Mouse (Mus musculus) neural tube, embryonic 14.5 days (tissue): ENCODE measurements around the gene Pou5f1. TPM values are rescaled to one million over a fixed set of nuclear protein-coding genes. Genes with fewer than 3 reads are reported as not detected.
A peak's percentile ranks its signal among the peaks of the same experiment; 100 is the strongest.
"Not testable (repeated sequence)": the region's sequence is repeated elsewhere in the genome, so short reads cannot be mapped to it uniquely, and the experiment has no call there.

Experiments used
- ATAC-seq: fragments of 200-750 bp; cut with Nextera tagmentation; 2 replicates; pipeline ENCODE4 v1.8.0; 2017; ENCODE audit warnings: low read depth, mild to moderate bottlenecking, moderate TSS enrichment, moderate library complexity
- H3K27ac ChIP-seq: fragments of 300-500 bp; sonication (generic); 2 replicates; pipeline ENCODE4 v1.5.1; 2014; ENCODE audit warnings: low read depth, mild to moderate bottlenecking, control low read depth, low read length, moderate library complexity, mixed read lengths
- H3K27me3 ChIP-seq: fragments of 300-500 bp; sonication (generic); 2 replicates; pipeline ENCODE4 v1.6.1; 2014; ENCODE audit warnings: low read length; ENCODE audit not compliant: control insufficient read depth, insufficient read depth
- H3K36me3 ChIP-seq: fragments of 300-500 bp; sonication (generic); 2 replicates; pipeline ENCODE4 v1.6.1; 2014; ENCODE audit warnings: low read length, mixed read lengths; ENCODE audit not compliant: control insufficient read depth, insufficient read depth
- H3K4me1 ChIP-seq: fragments of 300-500 bp; sonication (generic); 2 replicates; pipeline ENCODE4 v1.6.1; 2014; ENCODE audit warnings: low read length; ENCODE audit not compliant: control insufficient read depth, insufficient read depth
- H3K4me2 ChIP-seq: fragments of 300-500 bp; sonication (generic); 2 replicates; pipeline ENCODE4 v1.6.1; 2014; ENCODE audit warnings: mild to moderate bottlenecking, low read depth, low read length, control low read depth
- H3K4me3 ChIP-seq: fragments of 300-500 bp; sonication (generic); 2 replicates; pipeline ENCODE4 v1.5.1; 2014; ENCODE audit warnings: low read depth, low read length, control low read depth, mixed read lengths
- H3K9ac ChIP-seq: fragments of 300-500 bp; sonication (generic); replicated peaks from 2 replicates; pipeline ENCODE4 v1.6.1; 2014; ENCODE audit warnings: low read depth, mild to moderate bottlenecking, control low read depth, low read length, mixed read lengths
- H3K9me3 ChIP-seq: fragments of 300-500 bp; sonication (generic); 2 replicates; pipeline ENCODE4 v1.6.1; 2016; ENCODE audit warnings: low read length; ENCODE audit not compliant: control insufficient read depth
- WGBS: fragments of 180-500 bp; shearing (Covaris S2); extraction: QIAGEN DNeasy Blood & Tissue Kit; methylation state at CpG from one replicate; pipeline ENCODE4 v1.1.7; 2014; 5-methylcytosine and 5-hydroxymethylcytosine counted together
- polyA plus RNA-seq: library from polyadenylated mRNA; unstranded; fragments of >200 nt; fragmentation: Nextera tagmentation; extraction: Ambion mirVana; gene quantifications from 2 replicates; pipeline ENCODE4 v1.2.1, GENCODE M21; 2014

Gene Pou5f1
- polyA plus RNA-seq, 1 experiment from 2014 or later = not detected

GRCm38 (mm10) chr17:35507556-35508260 is 1.9 kb downstream of the Pou5f1 start:
- H3K9ac ChIP-seq = no peak overlapping the region
- WGBS = 31% methylated on average over 13 of the region's 13 CpGs
- no peaks in the 10 kb centered on the region for H3K9me3 ChIP-seq
- no peak overlapping the region for H3K4me2 ChIP-seq
- H3K27me3 ChIP-seq = no peaks in the 10 kb centered on the region; the same call in 1 of the 2 replicates
- ATAC-seq = no peak
- H3K36me3 ChIP-seq = no peaks in the 10 kb centered on the region
- no peaks in the 10 kb centered on the region for H3K4me1 ChIP-seq
- H3K27ac ChIP-seq = no peak overlapping the region
- H3K4me3 ChIP-seq = no peak overlapping the region

GRCm38 (mm10) chr17:35508279-35508678 is 2.5 kb downstream of the Pou5f1 start:
- H3K9me3 ChIP-seq, ATAC-seq, H3K4me2 ChIP-seq, H3K9ac ChIP-seq, H3K27me3 ChIP-seq, H3K27ac ChIP-seq, H3K4me1 ChIP-seq, H3K36me3 ChIP-seq, H3K4me3 ChIP-seq: not testable (repeated sequence)
- WGBS = 64% methylated on average over 5 of the region's 5 CpGs

GRCm38 (mm10) chr17:35509284-35509683 is 3.5 kb downstream of the Pou5f1 start:
- Histone ChIP-seq H3K9me3 (no peaks in the 10 kb centered on the region), H3K4me2 (no peak overlapping the region), H3K27me3 (no peaks in the 10 kb centered on the region; the same call in 1 of the 2 replicates), H3K4me3 (no peak overlapping the region), H3K27ac (no peak overlapping the region), H3K4me1 (no peaks in the 10 kb centered on the region), H3K36me3 (no peaks in the 10 kb centered on the region), H3K9ac (no peak overlapping the region)
- ATAC-seq = no peak
- 52% methylated on average over 8 of the region's 8 CpGs for WGBS

- H3K9ac ChIP-seq = no peak overlapping the region
- no peak overlapping the region for H3K4me2 ChIP-seq
- no peaks in the 10 kb centered on the region for H3K36me3 ChIP-seq
- WGBS = 95% methylated on average over 7 of the region's 7 CpGs
- no peaks in the 10 kb centered on the region for H3K9me3 ChIP-seq
- no peaks in the 10 kb centered on the region for H3K27me3 ChIP-seq
- no peak overlapping the region for H3K27ac ChIP-seq
- peaks cover 9% of the 10 kb centered on the region; the same call in 1 of the 2 replicates for H3K4me1 ChIP-seq
- no peak for ATAC-seq
- no peak overlapping the region for H3K4me3 ChIP-seq
These were observed 7.3 kb downstream of the Pou5f1 start for GRCm38 (mm10) chr17:35512916-35513626.

GRCm38 (mm10) chr17:35513886-35514285 is 8.1 kb downstream of the Pou5f1 start:
- Histone ChIP-seq H3K4me1 (peaks cover 9% of the 10 kb centered on the region; the same call in 1 of the 2 replicates), H3K4me2 (no peak overlapping the region), H3K27ac (no peak overlapping the region), H3K9ac (no peak overlapping the region), H3K4me3 (no peak overlapping the region), H3K27me3 (no peaks in the 10 kb centered on the region), H3K9me3 (no peaks in the 10 kb centered on the region), H3K36me3 (no peaks in the 10 kb centered on the region)
- 23% methylated on average over 2 of the region's 2 CpGs for WGBS
- ATAC-seq = no peak

GRCm38 (mm10) chr17:35514756-35515155 is 8.9 kb downstream of the Pou5f1 start:
- Histone ChIP-seq H3K27ac (no peak overlapping the region), H3K4me3 (no peak overlapping the region), H3K4me2 (no peak overlapping the region), H3K9me3 (no peaks in the 10 kb centered on the region), H3K27me3 (no peaks in the 10 kb centered on the region), H3K36me3 (no peaks in the 10 kb centered on the region), H3K9ac (no peak overlapping the region), H3K4me1 (peaks cover 9% of the 10 kb centered on the region; the same call in 1 of the 2 replicates)
- 36% methylated on average over 6 of the region's 6 CpGs for WGBS
- no peak for ATAC-seq

- 6% methylated on average over 25 of the region's 25 CpGs for WGBS
- Histone ChIP-seq H3K36me3 (no peaks in the 10 kb centered on the region), H3K4me1 (peaks cover 9% of the 10 kb centered on the region; the same call in 1 of the 2 replicates), H3K27me3 (no peaks in the 10 kb centered on the region), H3K9ac (0 out of 2 replicates have a peak overlapping the region, but pooled peaks have one; percentile 21), H3K4me2 (peak overlapping the region; percentile 67), H3K4me3 (peak overlapping the region; percentile 47), H3K27ac (no peak overlapping the region), H3K9me3 (no peaks in the 10 kb centered on the region)
- peak; percentile 14 for ATAC-seq
These were observed 10.3 kb downstream of the Pou5f1 start for GRCm38 (mm10) chr17:35515911-35516640.

- ATAC-seq = peak; percentile 96
- peak within 1 kb of the TSS; percentile 67 for H3K4me2 ChIP-seq
- WGBS = under 1% methylated on average over 65 of the region's 67 CpGs
- H3K9ac ChIP-seq = peak within 1 kb of the TSS; percentile 37
- H3K9me3 ChIP-seq = no peaks in the 10 kb centered on the region
- H3K4me3 ChIP-seq = peak within 1 kb of the TSS; percentile 47
- H3K36me3 ChIP-seq = no peaks in the 10 kb centered on the region
- no peaks in the 10 kb centered on the region for H3K27me3 ChIP-seq
- no peak within 1 kb of the TSS for H3K27ac ChIP-seq
- H3K4me1 ChIP-seq = peaks cover 9% of the 10 kb centered on the region; the same call in 1 of the 2 replicates
These were observed 11.1 kb downstream of the Pou5f1 start, which contains the start of the genes Tcf19 and Cchcr1 for GRCm38 (mm10) chr17:35516652-35517500. Tcf19 (minus strand) TSS chr17:35516824. Cchcr1 (plus strand) TSS chr17:35517100.
